Mouse (Mus musculus): ENCODE data around the gene Kdm6a. TPM values are rescaled to one million over a fixed set of nuclear protein-coding genes. Genes with fewer than 3 reads are reported as not detected.

Kdm6a gene
- 10 to 100 TPM; 32.9 to 38.0 TPM for polyA plus RNA-seq (2017; shearing (Covaris generic))

DNA sequence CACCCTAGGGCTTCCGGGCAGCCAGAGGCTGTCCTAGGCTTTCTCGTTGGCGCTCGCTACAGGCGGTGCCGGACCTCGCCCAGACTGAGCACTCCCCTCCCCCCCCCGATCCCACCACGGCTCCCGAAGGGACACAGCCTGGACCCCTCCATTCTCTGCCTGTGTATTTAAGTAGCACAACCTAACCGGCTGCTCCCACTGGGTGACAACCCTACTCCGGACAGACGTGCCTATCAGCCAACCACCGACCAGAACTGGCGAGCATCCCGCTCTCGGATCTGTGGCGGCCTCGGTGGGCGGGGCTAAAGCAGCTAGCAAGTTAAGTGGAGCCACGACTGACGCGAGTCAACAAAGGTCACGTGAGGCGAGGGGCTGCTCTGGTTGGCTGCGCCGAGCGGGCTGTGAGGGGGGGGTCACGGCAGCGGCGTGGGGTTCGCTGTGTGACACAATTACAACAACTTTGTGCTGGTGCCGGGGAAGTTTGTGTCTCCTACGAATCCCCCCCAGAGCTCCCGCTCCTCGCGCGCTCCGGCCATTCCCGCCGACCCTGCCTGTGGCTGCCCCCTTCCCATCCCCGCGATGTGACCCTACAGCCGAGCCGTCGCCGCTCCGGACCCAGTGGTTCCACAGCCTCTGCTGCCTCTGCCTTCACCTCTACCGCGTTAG, at the start of gene Kdm6a:
Kdm6a (plus strand) TSS at position 384 of the 666 bp plus-strand sequence.

DNA sequence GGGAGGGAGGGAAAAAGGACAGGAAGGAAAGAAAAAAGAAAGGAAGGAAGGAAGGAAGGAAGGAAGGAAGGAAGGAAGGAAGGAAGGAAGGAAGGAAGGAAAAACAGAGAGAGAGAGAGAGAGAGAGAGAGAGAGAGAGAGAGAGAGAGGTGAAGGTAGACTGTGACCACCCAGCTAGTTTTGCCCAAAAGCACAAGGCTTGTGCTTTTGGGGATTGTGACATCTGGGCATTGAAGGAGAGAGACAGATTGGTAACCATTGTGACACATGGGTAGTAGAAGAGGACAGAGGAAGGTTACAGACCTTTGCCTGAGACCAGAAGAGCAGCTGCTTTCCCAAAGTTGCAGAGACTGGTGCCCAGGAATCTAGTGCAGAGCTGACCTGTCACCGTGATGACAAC, 16.8 kb upstream of the Kdm6a start, which contains the start of gene Dusp21:
Dusp21 (plus strand) TSS at position 301 of the 400 bp plus-strand sequence.

Other genes starting within 250 kb of the Kdm6a start
- gene Dusp21, start 16.7 kb upstream of the Kdm6a start, polyA plus RNA-seq (2017; shearing (Covaris generic)) = not detected